Mouse (Mus musculus) stomach, postnatal 0 days (tissue): ENCODE measurements around the gene Chchd10.

Source experiments
- CTCF ChIP-seq: IDR thresholded peaks from 2 replicates; pipeline ENCODE4 v1.5.1; 2016; ENCODE audit warnings: antibody characterized with exemption, low read depth, mild to moderate bottlenecking, moderate library complexity
- EP300 ChIP-seq: optimal IDR thresholded peaks from 2 replicates; pipeline ENCODE3; 2016; ENCODE audit warnings: antibody characterized with exemption

DNA sequence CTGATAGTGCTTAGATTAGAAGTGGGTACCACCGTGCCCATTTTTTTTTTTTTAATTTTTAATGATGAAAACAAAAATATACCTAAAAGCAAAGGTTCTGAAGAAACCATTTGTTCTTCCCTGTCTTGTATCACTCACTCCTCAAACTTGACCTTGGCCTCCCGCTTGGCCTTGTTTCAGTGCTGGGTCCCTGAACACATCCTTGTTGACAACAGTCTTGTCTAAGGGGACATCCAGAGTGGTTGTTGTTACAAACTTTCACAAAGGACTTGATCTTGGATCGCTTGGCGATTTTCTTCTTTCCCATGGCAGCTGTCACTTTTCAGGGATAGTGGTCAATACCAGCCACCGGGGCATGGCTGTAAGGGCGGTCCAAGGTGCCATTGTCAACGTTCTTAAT is 12.3 kb downstream of the Chchd10 start:
- TF ChIP-seq CTCF (no peak), EP300 (no peak)
